Comparison of ENCODE assay signal across 24 mouse cellular contexts in genomic region chr10:75788277-75788676, GRCm38 (mm10). TPM values are rescaled to one million over a fixed set of nuclear protein-coding genes. Genes with fewer than 3 reads are reported as not detected.
DNase-seq lines count a peak whose midpoint lies in the region; ATAC-seq and TF ChIP-seq lines count a peak whose summit lies in the region.
"Had no signal": no experiment of that assay in that cellular context is flagged by ENCODE, and none has a peak within 500 bp of the region (broad histone marks: within the 10 kb centered on the region; RNA-seq: fewer than 3 reads in every experiment).

No protein-coding gene starts in this region.

- 94% methylated on average over 8 of the region's 8 CpGs for WGBS in intestine, embryonic 14.5 days
- WGBS in intestine, postnatal 0 days = 92% methylated on average over 8 of the region's 8 CpGs

- H3K9ac ChIP-seq in intestine, embryonic 14.5 days (ENCODE audit: low read length) = no peak overlapping the region
- H3K9ac ChIP-seq in intestine, postnatal 0 days (ENCODE audit: low read depth, low read length) = no peak overlapping the region
- H3K9ac ChIP-seq: embryonic facial prominence, embryonic 12.5 days; forebrain, embryonic 13.5 days; forebrain, embryonic 15.5 days; forebrain, postnatal 0 days had no signal

- H3K27ac ChIP-seq in intestine, embryonic 14.5 days (ENCODE audit: low read depth) = no peak overlapping the region
- no peak overlapping the region for H3K27ac ChIP-seq in intestine, postnatal 0 days (ENCODE audit: low read depth, low read length)
- H3K27ac ChIP-seq: embryonic facial prominence, embryonic 10.5 days; embryonic facial prominence, embryonic 12.5 days; forebrain, embryonic 13.5 days; forebrain, embryonic 15.5 days had no signal

- no peak overlapping the region for H3K4me2 ChIP-seq in intestine, embryonic 14.5 days (ENCODE audit: low read length)
- no peak overlapping the region for H3K4me2 ChIP-seq in intestine, postnatal 0 days (replicated peaks; ENCODE audit: low read depth)
- H3K4me2 ChIP-seq: embryonic facial prominence, embryonic 12.5 days; forebrain, embryonic 13.5 days; forebrain, embryonic 15.5 days had no signal

- H3K4me3 ChIP-seq in intestine, embryonic 14.5 days (ENCODE audit: low read depth, low read length) = no peak overlapping the region
- H3K4me3 ChIP-seq in intestine, postnatal 0 days (ENCODE audit: low read depth, low read length) = no peak overlapping the region
- H3K4me3 ChIP-seq: embryonic facial prominence, embryonic 10.5 days; embryonic facial prominence, embryonic 12.5 days; forebrain, embryonic 13.5 days; forebrain, embryonic 15.5 days had no signal

- H3K36me3 ChIP-seq in intestine, embryonic 14.5 days (ENCODE audit: control insufficient read depth, insufficient read depth, low read length) = no peaks in the 10 kb centered on the region
- no peaks in the 10 kb centered on the region for H3K36me3 ChIP-seq in intestine, postnatal 0 days (ENCODE audit: control insufficient read depth, insufficient read depth)
- H3K36me3 ChIP-seq: embryonic facial prominence, embryonic 10.5 days; embryonic facial prominence, embryonic 12.5 days; forebrain, embryonic 15.5 days had no signal

- no peak for ATAC-seq in intestine, embryonic 14.5 days (replicated peaks; ENCODE audit: low FRiP score, low TSS enrichment, low read depth)
- no peak for ATAC-seq in intestine, postnatal 0 days
- no peak for ATAC-seq in activated CD4-positive, CD25-positive, alpha-beta regulatory T cell, adult 4 months
- ATAC-seq: forebrain, embryonic 13.5 days; forebrain, embryonic 15.5 days; forebrain, postnatal 0 days had no signal

- H3K27me3 ChIP-seq in intestine, embryonic 14.5 days (replicated peaks; ENCODE audit: control insufficient read depth, insufficient read depth, low read length) = no peaks in the 10 kb centered on the region
- H3K27me3 ChIP-seq in intestine, postnatal 0 days (replicated peaks; ENCODE audit: control insufficient read depth, insufficient read depth, low read length) = no peaks in the 10 kb centered on the region
- H3K27me3 ChIP-seq: embryonic facial prominence, embryonic 12.5 days; forebrain, embryonic 15.5 days had no signal

- no peaks in the 10 kb centered on the region for H3K9me3 ChIP-seq in intestine, embryonic 14.5 days (ENCODE audit: control insufficient read depth, low read length)
- no peaks in the 10 kb centered on the region for H3K9me3 ChIP-seq in intestine, postnatal 0 days (ENCODE audit: control insufficient read depth)
- H3K9me3 ChIP-seq: embryonic facial prominence, embryonic 10.5 days; embryonic facial prominence, embryonic 12.5 days; forebrain, embryonic 13.5 days; forebrain, embryonic 15.5 days had no signal

- DNase-seq in intestine, embryonic 14.5 days (ENCODE audit: low spot score) = peak; percentile 15
- DNase-seq in right cerebral cortex, postnatal 25 days = peak; percentile 13
- no peak for DNase-seq in right cerebral cortex, postnatal 10 days (ENCODE audit: low spot score in 2 of 2)
- peak; percentile 70 for DNase-seq in telencephalon, adult 2 months (ENCODE audit: low read depth, low spot score)
- DNase-seq: adrenal gland, adult 8-10 months; adrenal gland, postnatal 14 days; adrenal gland, postnatal 36 days; cerebellum, adult 11 months; cerebellum, adult 2 months; cerebellum, adult 9-10 months; cerebellum, postnatal 10 days; cerebellum, postnatal 25 days; forebrain, postnatal 0 days had no signal

- no peaks in the 10 kb centered on the region for H3K4me1 ChIP-seq in intestine, embryonic 14.5 days (replicated peaks; ENCODE audit: control insufficient read depth, insufficient read depth, low read length)
- no peaks in the 10 kb centered on the region for H3K4me1 ChIP-seq in intestine, postnatal 0 days (replicated peaks; ENCODE audit: control insufficient read depth, insufficient read depth, low read length)
- H3K4me1 ChIP-seq: forebrain, embryonic 13.5 days; forebrain, embryonic 15.5 days had no signal

- TF ChIP-seq CTCF in intestine, postnatal 0 days (IDR thresholded peaks at IDR 0.05; ENCODE audit: low read depth) = no peak

RNA-seq across cellular contexts. Expression of gene Gstt3, which starts 7.1 kb away (rescaled TPM):
- 28.0 and 28.7 TPM in 2 replicates for polyA plus RNA-seq in intestine, embryonic 14.5 days (2014; fragmentation: Nextera tagmentation; extraction: Ambion mirVana)
- 47.7 and 51.5 TPM in 2 replicates for polyA plus RNA-seq in intestine, postnatal 0 days (2015; fragmentation: Nextera tagmentation; extraction: Ambion mirVana)
- polyA plus RNA-seq in activated CD4-positive, CD25-positive, alpha-beta regulatory T cell, adult 4 months (2017; shearing (Covaris generic)) = 1 to 10 TPM; 3.3 to 6.1 TPM

RNA-seq across cellular contexts. Expression of gene Gm20441, which starts 7.5 kb away (rescaled TPM):
- polyA plus RNA-seq in intestine, embryonic 14.5 days (2014; fragmentation: Nextera tagmentation; extraction: Ambion mirVana) = not detected in 2 replicates
- 0.42 and 0.76 TPM in 2 replicates for polyA plus RNA-seq in intestine, postnatal 0 days (2015; fragmentation: Nextera tagmentation; extraction: Ambion mirVana)
- not detected for polyA plus RNA-seq in activated CD4-positive, CD25-positive, alpha-beta regulatory T cell, adult 4 months (2017; shearing (Covaris generic))
- polyA plus RNA-seq: brain, embryonic 14.5 days; C2C12; cerebellum, adult 2 months; cortical plate, adult 2 months; embryonic facial prominence, embryonic 10.5 days; embryonic facial prominence, embryonic 12.5 days; embryonic facial prominence, embryonic 14.5 days; forebrain, embryonic 11.5 days; forebrain, embryonic 13.5 days; forebrain, embryonic 15.5 days; forebrain, postnatal 0 days had no signal

RNA-seq across cellular contexts. Expression of gene Gstt1, which starts 10.1 kb away (rescaled TPM):
- 11.4 and 11.6 TPM in 2 replicates for polyA plus RNA-seq in intestine, embryonic 14.5 days (2014; fragmentation: Nextera tagmentation; extraction: Ambion mirVana)
- 11.6 and 14.4 TPM in 2 replicates for polyA plus RNA-seq in intestine, postnatal 0 days (2015; fragmentation: Nextera tagmentation; extraction: Ambion mirVana)
- 1 to 10 TPM in 1 of 2 experiments, not detected in 1; 1.2 TPM for polyA plus RNA-seq in activated CD4-positive, CD25-positive, alpha-beta regulatory T cell, adult 4 months (2017; shearing (Covaris generic))

RNA-seq across cellular contexts. Expression of gene Ddt, which starts 15.1 kb away (rescaled TPM):
- 57.4 and 64.9 TPM in 2 replicates for polyA plus RNA-seq in intestine, embryonic 14.5 days (2014; fragmentation: Nextera tagmentation; extraction: Ambion mirVana)
- 122 and 129 TPM in 2 replicates for polyA plus RNA-seq in intestine, postnatal 0 days (2015; fragmentation: Nextera tagmentation; extraction: Ambion mirVana)
- 100 to 1,000 TPM in 1 of 2 experiments, 10 to 100 TPM in 1; 78.9 to 104 TPM for polyA plus RNA-seq in activated CD4-positive, CD25-positive, alpha-beta regulatory T cell, adult 4 months (2017; shearing (Covaris generic))

RNA-seq across cellular contexts. Expression of gene Cabin1, which starts 24.1 kb away (rescaled TPM):
- 39.7 and 47.2 TPM in 2 replicates for polyA plus RNA-seq in intestine, embryonic 14.5 days (2014; fragmentation: Nextera tagmentation; extraction: Ambion mirVana)
- polyA plus RNA-seq in intestine, postnatal 0 days (2015; fragmentation: Nextera tagmentation; extraction: Ambion mirVana) = 14.1 and 15.6 TPM in 2 replicates
- 10 to 100 TPM; 22.0 to 22.3 TPM for polyA plus RNA-seq in activated CD4-positive, CD25-positive, alpha-beta regulatory T cell, adult 4 months (2017; shearing (Covaris generic))

Comparison
In these comparisons a context has a peak if more than half of its experiments do, and no peak if none do; other contexts are left out.
1. DNase-seq: peak in intestine, embryonic 14.5 days (single experiment), right cerebral cortex, postnatal 25 days (single experiment) and telencephalon, adult 2 months (single experiment); none in right cerebral cortex, postnatal 10 days (0 of 2).